Mouse (Mus musculus): ENCODE data around the gene Tspear.
A peak's percentile ranks its signal among the peaks of the same experiment; 100 is the strongest.

DNA sequence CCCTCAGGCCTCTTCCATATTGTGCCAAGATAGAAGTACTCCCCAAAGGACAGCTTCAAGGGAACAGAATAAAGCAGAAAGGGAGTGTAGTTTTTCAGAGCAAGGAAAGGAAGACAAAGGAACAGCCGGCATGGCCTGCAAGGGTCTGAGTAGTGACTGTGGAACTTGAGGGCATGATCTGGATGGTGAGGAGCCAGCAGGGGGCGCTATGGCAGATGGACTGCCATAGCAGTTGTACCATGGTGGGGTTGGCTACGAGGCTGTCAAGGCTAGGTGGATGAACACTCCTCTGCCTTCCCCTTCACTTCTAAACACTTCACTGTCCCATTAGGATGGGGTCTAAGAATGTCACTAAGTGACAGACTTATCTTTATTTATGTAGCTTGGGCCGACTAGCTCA lies 42.9 kb downstream of the Tspear start:
- TF ChIP-seq POLR2A (IDR thresholded peaks at IDR 0.05; ENCODE audit: extremely low read depth, insufficient read depth, low read length) (no peak), CTCF (IDR thresholded peaks at IDR 0.05; ENCODE audit: low read depth, low read length) (peak; percentile 67)
